Mouse (Mus musculus) heart, postnatal 25 days (tissue): ENCODE measurements around the gene Fndc10. TPM values are rescaled to one million over a fixed set of nuclear protein-coding genes. Genes with fewer than 3 reads are reported as not detected.
"Not testable (repeated sequence)": the region's sequence is repeated elsewhere in the genome, so short reads cannot be mapped to it uniquely, and the experiment has no call there.

Source experiments
- DNase-seq: peaks from one replicate; pipeline ENCODE4 v3.0.0; 2022; ENCODE audit warnings: low spot score
- intact Hi-C: fragments of 180-260 bp; cut with DNase I; formaldehyde crosslinking; loops from one replicate; pipeline ENCODE4 v1.15.1; 2025
- total RNA-seq, 2 experiments: library from RNA; stranded (reverse); gene quantifications; 2 replicates each; pipeline ENCODE4 v1.2.3; 2021

Gene Fndc10
- 1 to 10 TPM; 1.2 TPM for total RNA-seq

DNA sequence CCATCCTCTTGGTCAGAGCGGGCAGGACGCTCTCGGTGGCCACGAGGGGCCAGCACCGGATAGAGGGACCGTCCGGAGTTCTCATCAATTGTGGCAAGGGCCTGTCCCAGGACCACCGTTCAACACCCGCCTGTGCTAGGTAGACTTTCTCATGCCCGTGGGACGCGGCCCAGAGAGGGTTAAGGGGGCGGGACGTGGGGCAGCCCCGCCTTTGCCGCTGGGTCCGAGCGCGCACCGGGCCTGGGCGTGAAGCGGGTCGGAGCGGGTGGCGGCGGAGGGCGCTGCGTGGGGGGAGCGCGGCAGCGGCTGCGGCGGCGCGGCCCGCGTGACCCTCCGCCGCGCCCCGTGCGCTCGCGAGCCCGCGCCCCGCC lies at the start of gene Fndc10:
Gene Fndc10 (plus strand): TSS at position 232 of the 371 bp plus-strand sequence.
- intact Hi-C loops = no loop called here
- DNase-seq = peak; percentile 28

DNA sequence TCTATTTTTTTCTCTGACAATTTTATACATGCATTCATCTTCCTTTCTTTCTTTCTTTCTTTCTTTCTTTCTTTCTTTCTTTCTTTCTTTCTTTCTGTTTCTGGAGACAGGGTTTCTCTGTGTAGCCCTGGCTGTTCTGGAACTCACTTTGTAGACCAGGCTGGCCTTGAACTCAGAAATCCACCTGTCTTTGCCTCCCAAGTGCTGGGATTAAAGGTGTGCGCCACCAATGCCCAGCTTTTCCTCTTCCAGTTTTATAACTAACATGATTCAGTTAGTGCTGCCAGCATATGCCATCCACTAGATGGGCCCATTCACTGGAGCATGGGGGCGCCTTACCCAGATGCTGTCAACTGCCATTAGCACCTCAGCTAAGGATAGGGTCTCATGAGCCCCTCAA lies 48.8 kb upstream of the Fndc10 start, which contains the start of gene Gm10563:
Gene Gm10563 (minus strand): TSS at position 101 of the 400 bp plus-strand sequence.
- intact Hi-C loops, DNase-seq: not testable (repeated sequence)

DNA sequence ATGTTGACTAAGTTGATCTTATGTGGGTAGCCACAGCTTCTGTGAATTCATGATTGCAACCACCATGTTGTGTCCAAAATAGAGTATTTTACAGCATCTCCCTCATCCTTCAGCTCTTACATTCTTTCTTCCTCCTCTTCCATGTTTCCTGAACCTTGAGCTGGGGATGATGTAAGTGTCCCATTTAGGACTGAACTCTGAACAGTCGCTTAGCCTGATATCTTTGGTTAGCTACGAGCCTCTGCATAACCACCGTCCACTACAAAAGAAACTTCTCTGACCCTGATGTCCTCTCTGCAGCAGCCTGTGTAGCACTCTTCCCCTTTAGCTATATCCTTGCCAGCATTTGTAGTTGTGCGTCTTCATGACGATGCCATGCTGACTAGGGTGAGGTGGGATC lies 48.4 kb upstream of the Fndc10 start:
- intact Hi-C loops = no loop called here

DNA sequence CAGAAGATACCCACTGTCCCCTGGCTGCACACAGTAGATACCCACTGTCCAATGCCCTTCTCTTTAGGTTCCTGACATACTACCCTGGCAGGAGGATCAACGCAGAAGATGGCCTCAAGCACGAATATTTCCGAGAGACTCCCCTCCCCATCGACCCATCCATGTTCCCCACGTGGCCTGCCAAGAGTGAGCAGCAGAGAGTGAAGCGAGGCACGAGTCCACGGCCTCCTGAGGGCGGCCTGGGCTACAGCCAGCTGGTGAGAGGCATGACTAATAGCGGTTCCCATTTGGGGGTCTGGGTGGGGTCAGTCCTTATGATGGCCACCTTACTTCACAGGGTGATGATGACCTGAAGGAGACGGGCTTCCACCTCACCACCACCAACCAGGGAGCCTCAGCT lies 44.8 kb upstream of the Fndc10 start:
- intact Hi-C loops = no loop called here
- no peak for DNase-seq

More for the DNA sequence above, 48.4 kb upstream of the Fndc10 start:
- no peak for DNase-seq

DNA sequence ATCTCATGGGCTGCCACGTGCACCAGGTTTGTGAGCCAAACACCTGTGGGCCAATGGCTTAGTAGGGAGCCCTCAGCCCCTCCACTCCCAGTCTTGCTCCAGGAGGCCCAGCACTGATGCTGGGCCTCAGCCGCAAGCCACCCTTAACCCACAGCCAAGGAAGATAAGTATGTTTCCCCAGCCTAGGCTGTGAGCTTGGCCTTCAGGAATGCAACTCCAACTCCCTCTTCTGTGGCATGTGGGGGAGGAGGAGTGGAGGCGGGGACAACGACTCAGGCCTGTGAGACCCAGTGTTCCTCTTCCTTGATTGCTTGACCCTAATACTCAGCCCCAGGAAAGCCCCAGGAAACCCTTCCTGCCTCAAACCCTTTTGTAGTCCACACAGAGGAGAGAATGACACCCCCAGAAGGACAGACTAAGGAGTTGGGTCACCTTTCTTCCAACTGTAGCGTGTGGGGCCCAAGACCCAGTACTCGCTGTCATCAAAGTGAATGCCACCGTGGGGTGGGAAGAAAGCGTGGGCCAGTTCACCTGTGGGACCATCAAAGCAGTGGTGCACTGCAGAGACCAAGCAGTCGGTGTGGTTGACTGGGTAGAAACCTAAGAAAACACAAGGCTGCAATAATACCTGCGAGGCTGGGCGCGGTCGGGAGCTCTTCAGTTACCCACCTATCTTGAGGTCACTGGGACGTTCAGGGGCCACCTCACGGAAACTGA lies 42.4 kb upstream of the Fndc10 start:
- intact Hi-C loops = no loop called here
- peak; percentile 57 for DNase-seq

DNA sequence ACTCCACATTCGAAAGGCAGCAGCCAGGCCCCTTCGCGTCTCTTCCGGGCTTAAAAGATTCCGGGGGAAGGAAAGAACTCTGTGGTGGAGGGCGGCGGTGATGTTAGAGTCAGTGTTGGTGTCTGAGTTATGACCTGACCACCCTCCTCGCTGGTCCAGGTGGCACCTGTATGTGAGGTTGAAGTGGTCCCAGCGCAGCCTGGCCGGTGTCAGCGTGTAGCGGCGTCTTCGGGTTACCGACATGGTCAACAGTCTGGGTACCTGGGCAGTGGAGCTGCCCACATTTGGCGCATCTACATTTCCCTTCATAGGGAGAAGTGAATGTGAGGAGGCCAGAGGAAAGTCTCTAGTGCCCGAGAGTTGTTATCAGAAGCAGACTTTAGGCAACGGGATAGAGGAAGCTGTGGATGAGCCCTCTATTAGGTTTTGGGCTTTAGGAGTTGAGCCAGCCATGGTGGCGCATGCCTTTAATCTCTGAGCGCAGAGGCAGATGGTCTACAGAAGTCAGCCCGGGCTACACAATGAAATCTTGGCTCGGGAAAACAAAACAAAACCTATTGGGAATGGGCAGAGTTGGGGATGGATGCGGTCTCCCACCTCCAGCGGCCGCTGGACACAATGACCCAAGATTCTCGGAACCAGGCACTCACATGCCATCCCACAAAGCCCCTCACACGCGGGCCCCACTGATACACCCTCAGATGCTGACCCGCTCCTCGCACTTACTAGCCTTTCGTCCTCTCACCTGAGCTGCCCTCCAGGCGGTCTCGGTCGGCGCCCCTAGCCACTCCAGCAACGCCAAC lies 41.7 kb upstream of the Fndc10 start:
- no peak for DNase-seq
- intact Hi-C loops = no loop called here

DNA sequence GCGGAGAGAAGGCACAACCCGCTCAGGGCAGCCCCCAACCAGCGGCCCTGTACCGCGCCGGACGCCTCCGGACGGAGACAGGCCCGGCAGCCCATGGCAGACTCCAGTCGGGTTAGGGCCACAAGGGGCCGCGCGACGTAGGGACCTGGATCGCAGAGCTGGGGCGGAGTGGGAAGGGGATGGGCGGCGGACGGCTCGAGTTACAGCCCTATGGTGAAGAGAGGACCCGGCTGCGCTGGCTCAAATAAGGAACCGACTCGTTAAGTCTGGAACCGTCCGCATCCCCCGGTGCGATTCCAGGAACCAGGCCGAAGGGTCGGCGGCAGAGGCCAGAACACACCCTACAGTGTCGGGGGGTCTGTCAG lies 41.1 kb upstream of the Fndc10 start, which contains the start of gene Mmp23:
Gene Mmp23 (minus strand): TSS at position 299 of the 365 bp plus-strand sequence.
- intact Hi-C loops = no loop called here
- peak; percentile 61 for DNase-seq

DNA sequence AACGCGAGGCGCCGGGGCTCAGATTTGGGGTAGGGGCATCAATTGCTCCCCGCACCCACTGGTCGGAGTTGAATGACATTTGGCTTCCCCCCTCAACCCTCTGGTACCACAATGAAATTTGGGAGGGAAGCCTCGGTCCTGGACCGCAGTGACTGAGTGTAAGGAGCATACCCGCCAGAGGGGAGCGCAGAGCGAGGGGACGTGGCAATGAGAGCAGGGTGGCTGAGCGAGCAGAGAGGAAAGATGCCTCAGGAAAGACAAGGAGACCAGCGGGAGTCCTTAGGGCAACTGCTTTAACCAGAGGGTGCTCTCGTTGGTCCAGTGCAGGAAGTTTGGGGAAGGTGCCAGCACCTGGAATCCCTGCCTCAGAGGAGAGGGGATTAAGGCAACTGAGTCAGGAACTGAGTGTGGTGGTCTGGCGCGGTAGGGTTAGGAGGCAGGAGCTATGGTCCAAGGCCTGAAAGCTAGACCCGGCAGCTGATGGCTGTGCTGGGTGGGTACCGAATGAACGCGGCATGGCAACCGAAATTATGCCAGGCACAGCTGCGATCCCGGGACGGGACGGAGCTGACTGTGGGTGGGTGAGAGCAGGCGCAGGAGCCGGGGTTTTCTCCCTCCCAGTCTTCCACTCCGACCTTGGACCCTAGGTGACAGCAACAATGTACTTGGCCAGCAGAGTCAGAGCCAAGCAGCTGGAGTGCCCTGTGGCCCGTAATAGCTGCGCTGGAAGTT lies 40.5 kb upstream of the Fndc10 start:
- intact Hi-C loops = no loop called here
- DNase-seq = no peak

DNA sequence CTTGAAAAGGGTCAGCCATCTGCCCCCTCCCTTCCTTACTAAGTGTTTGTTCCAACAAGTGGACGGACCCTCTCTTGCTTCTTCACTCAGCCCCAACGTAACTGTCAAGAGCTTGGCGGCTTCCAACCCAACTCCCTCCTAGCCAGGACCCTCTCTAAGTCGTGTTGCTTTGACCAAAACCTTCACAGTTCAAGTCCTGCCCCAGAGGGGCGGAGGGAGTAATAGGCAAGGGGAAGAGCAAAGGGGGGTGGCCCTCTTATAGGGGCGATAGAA lies 40.0 kb upstream of the Fndc10 start:
- intact Hi-C loops = no loop called here
- DNase-seq = no peak

DNA sequence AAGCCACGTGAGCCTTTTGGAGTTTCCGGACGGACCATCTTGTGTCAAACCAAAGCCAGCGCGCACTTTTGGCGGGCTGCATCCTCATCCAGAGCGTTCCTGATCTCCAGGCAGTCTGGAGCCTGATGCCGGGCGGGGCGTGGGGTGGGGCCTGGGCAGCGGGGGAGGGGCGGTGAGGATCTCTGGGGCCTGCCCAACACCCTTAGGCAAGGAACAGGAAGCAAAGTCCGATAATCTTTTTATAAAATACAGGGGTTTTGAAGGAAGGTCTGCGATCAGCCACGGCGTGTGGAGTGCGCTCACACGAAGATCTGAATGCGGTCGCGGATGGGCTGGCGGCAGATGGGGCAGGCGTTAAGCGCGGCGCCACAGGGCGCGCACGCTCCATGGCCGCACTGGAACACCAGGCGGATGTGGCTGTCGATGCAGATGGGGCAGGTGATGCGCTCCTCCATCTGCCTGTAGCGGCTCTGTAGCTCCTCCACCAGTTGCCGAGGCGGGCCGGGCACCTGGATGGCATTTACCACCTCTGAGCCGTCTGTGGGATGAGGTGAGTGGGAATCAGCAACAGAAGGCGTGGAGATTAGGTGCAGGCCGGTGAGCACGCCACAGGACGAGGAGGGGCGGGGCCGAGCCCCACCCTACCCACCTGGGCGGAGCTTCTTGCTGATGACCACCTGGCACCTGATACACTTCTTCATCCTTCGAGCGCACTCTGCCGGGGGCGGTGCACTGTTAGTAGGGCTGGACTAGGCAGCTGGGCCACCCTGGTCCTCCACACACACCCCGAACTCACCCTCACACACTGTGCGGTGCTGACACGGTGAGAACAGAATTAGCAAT lies 39.5 kb upstream of the Fndc10 start:
- intact Hi-C loops = no loop called here
- no peak for DNase-seq

DNA sequence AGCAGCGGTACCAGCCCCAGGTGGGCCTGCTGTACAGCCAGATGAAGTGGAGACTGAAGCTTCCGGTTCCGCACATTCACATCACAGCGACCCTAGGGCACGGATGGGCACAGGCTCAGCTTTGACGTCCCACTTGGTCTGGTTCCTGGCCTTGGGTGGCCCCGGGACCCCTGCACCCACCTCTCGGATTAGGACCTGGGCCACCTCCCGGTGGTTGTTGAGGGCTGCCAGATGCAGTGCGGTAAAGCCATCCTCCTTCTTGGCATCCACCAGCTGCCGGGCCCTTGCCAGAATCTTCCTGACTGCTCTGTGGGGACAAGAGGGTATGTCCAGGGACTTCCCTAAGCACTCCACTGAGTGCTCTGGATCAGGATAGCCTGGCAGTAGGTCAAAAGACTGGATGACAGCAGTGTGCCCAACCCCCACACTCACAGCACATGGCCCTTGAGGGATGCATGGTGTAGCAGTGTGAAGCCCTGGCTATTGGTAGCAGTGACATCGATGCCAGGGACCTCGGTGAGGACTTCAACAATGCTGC lies 37.9 kb upstream of the Fndc10 start:
- DNase-seq = no peak
- intact Hi-C loops = no loop called here

DNA sequence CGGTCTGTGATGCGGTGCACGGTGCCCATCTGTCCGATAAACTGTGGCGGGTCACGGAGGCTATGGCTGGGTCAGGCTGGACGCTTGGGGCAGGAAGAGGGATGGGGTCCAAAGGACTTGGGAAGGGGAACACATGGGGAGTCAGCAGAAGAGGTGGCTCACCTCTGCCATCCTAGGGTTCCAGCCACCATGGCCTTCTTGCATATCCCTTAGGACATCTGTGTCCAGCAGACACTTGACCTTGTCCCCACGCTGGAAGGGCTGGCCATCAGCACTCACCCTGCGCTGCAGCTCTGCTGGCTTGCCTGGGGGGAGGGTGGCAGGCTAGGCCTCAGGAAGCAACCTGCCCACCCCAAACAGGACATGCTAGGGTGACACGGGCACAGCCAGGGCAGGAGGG lies 35.2 kb upstream of the Fndc10 start:
- DNase-seq = no peak
- intact Hi-C loops = no loop called here

DNA sequence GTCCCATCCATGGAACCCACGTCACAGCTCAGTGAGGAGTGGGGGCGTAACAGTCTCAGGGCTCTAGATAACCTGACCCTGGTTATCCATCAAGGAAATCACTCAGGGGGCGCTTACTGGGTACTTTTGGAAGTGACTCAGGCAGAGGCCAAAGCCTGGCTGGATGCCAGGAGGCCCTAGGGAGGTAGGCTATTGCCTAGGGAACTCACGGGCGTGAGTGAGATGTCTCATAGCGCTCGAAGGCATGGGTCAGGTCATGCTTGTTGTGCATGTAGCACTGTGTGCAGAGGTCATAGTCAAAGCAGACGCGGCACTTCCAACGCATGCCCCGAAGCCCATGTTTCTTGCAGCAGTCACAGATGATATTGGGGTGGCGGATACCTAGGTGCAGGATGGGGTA lies 33.5 kb upstream of the Fndc10 start:
- DNase-seq = no peak
- intact Hi-C loops = no loop called here

DNA sequence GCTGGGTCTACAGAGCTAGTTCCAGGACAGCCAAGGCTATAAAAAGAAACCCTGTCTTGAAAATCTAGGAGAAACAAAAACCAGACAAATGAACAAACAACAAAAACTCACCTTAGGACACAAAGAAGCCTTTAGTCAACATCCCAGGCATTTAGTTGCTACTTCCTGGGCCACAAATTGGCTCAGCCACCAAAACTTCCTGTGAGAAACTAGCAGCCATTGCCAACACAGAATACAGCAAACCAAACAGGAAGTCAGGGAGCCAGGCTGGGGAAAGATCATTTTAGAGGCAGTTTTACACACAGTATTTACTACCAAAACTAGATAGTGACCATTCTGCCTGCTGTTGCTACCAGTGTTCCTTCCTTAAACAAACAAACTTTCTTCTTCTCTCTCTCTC lies 27.2 kb upstream of the Fndc10 start:
- intact Hi-C loops = loop anchor here (5.0 kb wide), 1 partner anchor 40 kb away; no protein-coding TSS in a partner anchor
- DNase-seq = no peak

DNA sequence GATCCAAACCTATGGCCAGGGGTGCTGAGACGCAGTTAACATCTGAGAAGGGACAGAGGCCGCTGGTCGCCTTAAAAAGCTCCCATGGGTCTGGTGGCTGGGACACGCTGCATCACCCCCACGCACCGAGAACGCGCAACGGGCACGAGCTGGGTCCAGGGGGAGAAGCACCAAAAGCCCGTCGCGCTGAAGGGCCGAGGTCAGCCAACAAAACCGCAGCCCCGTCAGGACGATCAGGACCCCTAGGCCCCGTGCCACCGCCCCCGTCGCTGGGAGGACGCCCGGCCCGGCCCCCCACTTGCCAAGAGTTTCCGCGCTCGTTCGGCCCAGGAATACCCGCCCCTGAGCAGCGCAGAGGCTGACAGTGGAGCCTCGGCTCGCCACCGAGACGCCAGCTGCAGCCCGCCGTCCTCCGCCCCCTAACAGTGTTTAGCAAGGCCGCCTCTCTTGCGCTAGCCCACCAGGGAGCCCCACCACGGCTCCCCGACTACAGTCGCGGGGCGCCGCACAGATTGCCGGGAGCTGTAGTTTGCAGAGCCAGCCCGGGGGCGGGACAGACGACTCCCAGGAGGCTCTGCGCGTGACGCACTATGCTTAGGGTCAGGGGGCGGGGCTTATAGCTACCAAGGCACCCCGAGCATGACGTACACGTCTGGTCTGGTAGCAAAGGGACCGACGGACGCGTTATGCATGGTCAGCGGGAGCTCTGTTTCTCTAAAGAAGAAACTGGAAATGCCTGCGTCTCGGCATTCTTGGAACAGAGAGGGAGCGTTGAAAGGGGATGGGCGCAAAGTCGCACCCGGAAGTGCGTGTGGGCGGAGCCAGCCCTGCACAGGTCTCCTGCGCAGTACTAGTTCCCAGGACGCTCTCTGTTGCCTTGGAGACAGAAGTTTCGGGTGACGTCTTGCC lies 25.2 kb upstream of the Fndc10 start, which contains the start of gene Mib2:
Gene Mib2 (minus strand): TSS at position 510 of the 909 bp plus-strand sequence.
- DNase-seq = peak; percentile 94
- intact Hi-C loops = loop anchor here (5.0 kb wide), 1 partner anchor 42 kb away; no protein-coding TSS in a partner anchor

DNA sequence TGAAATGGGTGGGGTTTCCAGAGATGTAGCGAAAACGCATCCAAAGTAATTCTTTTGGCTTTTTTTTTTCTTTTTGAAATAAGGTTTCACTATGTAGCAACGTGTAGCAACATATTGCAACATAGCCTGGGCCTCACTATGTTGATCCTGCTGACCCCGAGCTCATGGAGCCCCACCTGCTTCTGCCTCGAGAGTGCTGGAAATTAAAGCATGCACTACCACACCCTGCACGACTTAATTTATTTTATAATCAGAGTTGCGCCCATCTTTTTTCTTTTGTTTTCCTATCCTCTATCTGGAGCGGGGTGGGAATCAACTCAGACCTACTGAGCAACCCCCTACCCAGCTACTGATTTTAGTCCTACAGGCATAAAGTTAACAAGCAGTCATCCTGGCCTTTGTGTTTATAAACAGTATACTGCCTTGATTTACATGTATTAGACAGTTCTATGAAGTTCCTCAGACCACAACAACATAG lies 24.5 kb upstream of the Fndc10 start:
- intact Hi-C loops = loop anchor here (5.0 kb wide), 1 partner anchor 42 kb away; no protein-coding TSS in a partner anchor
- no peak for DNase-seq

DNA sequence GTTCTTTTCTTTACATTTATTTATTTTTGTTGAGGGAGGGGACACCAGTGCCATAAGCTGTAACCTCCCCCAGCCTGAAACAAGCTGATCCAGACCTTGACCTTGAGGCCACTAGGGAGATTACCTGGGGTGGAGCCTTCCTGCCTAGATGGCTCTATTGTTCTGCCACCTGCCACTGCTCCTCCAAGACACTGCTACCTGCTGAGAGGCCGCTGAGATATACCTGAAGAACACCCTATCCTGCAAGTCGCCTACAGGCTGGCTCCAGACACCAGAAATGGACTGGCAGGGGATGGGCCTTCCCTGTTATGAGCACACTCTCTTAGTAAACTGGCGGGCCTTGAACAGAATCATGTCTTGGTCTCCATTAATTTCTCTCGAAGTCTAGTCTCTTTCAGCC lies 23.9 kb upstream of the Fndc10 start:
- DNase-seq, intact Hi-C loops: not testable (repeated sequence)

DNA sequence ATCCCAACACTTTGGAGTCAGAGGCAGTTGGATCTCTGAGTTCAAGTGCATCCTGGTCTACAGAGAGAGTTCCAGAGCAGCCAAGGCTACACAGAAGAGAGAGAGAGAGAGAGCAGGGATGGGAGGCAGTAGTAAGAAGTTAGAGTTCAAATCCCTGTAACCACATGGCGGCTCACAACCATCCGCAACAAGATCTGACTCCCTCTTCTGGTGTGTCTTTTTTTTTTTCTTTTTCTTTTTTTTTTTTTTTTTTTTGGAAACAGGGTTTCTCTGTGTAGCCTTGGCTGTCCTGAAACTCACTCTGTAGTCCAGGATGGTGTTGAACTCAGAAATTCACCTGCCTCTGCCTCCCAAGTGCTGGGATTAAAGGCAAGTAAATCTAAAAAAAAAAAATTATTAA lies 22.1 kb upstream of the Fndc10 start:
- intact Hi-C loops = no loop called here

More for the DNA sequence above, 22.1 kb upstream of the Fndc10 start:
- DNase-seq = no peak
